Mouse (Mus musculus) heart, embryonic 14.5 days (tissue): ENCODE measurements around the gene Zfp788. TPM values are rescaled to one million over a fixed set of nuclear protein-coding genes. Genes with fewer than 3 reads are reported as not detected.
"Not testable (repeated sequence)": the region's sequence is repeated elsewhere in the genome, so short reads cannot be mapped to it uniquely, and the experiment has no call there.

Experiments used
- ATAC-seq: fragments of 200-750 bp; cut with Nextera tagmentation; 2 replicates; pipeline ENCODE4 v1.8.0; 2017; ENCODE audit warnings: low read depth, moderate TSS enrichment; ENCODE audit not compliant: insufficient number of reproducible peaks, insufficient read depth, low FRiP score
- H3K27ac ChIP-seq, 2 experiments: fragments of 200-500 bp in 1 of 2; fragments of 300-500 bp in 1 of 2; sonication (generic) in 1 of 2; replicated peaks in 1 of 2; 2 replicates each; pipeline ENCODE4 v1.5.1; 2012 to 2014; ENCODE audit warnings: low read depth in 2 of 2, low read length in 2 of 2, control low read depth in 1 of 2, mild to moderate bottlenecking in 1 of 2, mixed read lengths in 1 of 2; ENCODE audit not compliant: control insufficient read depth in 1 of 2, insufficient read depth in 1 of 2
- H3K27me3 ChIP-seq: fragments of 300-500 bp; sonication (generic); 2 replicates; pipeline ENCODE4 v1.6.1; 2014; ENCODE audit warnings: mild to moderate bottlenecking, low read length, control low read depth; ENCODE audit not compliant: control insufficient read depth, insufficient read depth
- H3K36me3 ChIP-seq: fragments of 300-500 bp; sonication (generic); 2 replicates; pipeline ENCODE4 v1.6.1; 2014; ENCODE audit warnings: mild to moderate bottlenecking, control low read depth, low read length, mixed read lengths; ENCODE audit not compliant: control insufficient read depth, insufficient read depth
- H3K4me1 ChIP-seq, 2 experiments: fragments of 200-500 bp in 1 of 2; fragments of 300-500 bp in 1 of 2; sonication (generic) in 1 of 2; 2 replicates each; pipeline ENCODE4 v1.6.1; 2012 to 2014; ENCODE audit warnings: low read length in 2 of 2, control low read depth in 1 of 2, mixed read lengths in 1 of 2; ENCODE audit not compliant: control insufficient read depth in 2 of 2, insufficient read depth in 2 of 2
- H3K4me2 ChIP-seq: fragments of 300-500 bp; sonication (generic); 2 replicates; pipeline ENCODE4 v1.6.1; 2014; ENCODE audit warnings: mild to moderate bottlenecking, low read length
- H3K4me3 ChIP-seq, 2 experiments: fragments of 200-500 bp in 1 of 2; fragments of 300-500 bp in 1 of 2; sonication (generic) in 1 of 2; 2 replicates each; pipeline ENCODE4 v1.5.1; 2012 to 2014; ENCODE audit warnings: low read length in 2 of 2, mild to moderate bottlenecking in 2 of 2, control low read depth in 1 of 2, low read depth in 1 of 2, moderate library complexity in 1 of 2; ENCODE audit not compliant: control insufficient read depth in 1 of 2, insufficient read depth in 1 of 2
- H3K9ac ChIP-seq: fragments of 300-500 bp; sonication (generic); 2 replicates; pipeline ENCODE4 v1.6.1; 2014; ENCODE audit warnings: mild to moderate bottlenecking, low read length
- H3K9me3 ChIP-seq: fragments of 300-500 bp; sonication (generic); 2 replicates; pipeline ENCODE4 v1.6.1; 2016; ENCODE audit warnings: low read length, control low read depth; ENCODE audit not compliant: control insufficient read depth
- WGBS: fragments of 180-500 bp; shearing (Covaris S2); extraction: QIAGEN DNeasy Blood & Tissue Kit; methylation state at CpG from one replicate; pipeline ENCODE4 v1.1.7; 2014; 5-methylcytosine and 5-hydroxymethylcytosine counted together
- polyA plus RNA-seq: library from polyadenylated mRNA; unstranded; fragments of >200 nt; fragmentation: Nextera tagmentation; extraction: Ambion mirVana; gene quantifications from 2 replicates; pipeline ENCODE4 v1.2.1, GENCODE M21; 2014

Zfp788 gene
- polyA plus RNA-seq = 6.8 and 7.7 TPM in 2 replicates

- H3K4me3 ChIP-seq = peak within 1 kb of the TSS; percentile 64 to 72
- H3K27ac ChIP-seq = peak within 1 kb of the TSS; percentile 96 to 98
- 0 out of 4 replicates have a peak, but pooled peaks cover 0 to 8% of the 10 kb centered on the region in 2 experiments for H3K4me1 ChIP-seq
- WGBS = 2% methylated on average over 27 of the region's 27 CpGs
- H3K27me3 ChIP-seq = no peaks in the 10 kb centered on the region
- peak; percentile 98 for ATAC-seq
- peak within 1 kb of the TSS; percentile 93 for H3K4me2 ChIP-seq
- H3K9ac ChIP-seq = peak within 1 kb of the TSS; percentile 78
- peaks cover 28% of the 10 kb centered on the region for H3K36me3 ChIP-seq
- peaks cover 5% of the 10 kb centered on the region for H3K9me3 ChIP-seq
Observed at GRCm38 (mm10) chr7:41632409-41633220, at the start of gene Zfp788. Gene Zfp788 (plus strand): TSS chr7:41633203.

DNA sequence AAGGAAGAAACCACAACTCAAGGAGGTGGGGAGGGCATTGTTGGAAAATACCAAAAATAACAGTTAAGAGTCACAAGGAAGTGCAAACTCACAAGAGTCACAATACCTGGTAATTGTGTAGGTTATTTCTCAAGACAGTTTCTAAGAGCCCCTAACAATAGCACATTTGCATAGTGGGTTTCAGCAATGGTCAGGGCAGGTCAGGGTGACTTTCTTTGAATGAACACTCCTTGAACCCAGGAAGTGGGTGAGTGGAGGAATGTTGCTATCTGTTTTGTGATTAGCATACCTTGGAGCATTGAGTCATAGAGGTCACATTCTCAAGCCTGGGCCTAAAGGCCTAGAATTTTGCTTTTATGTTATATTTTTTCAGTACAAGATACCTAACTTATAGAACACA is 45.2 kb upstream of the Zfp788 start:
- H3K9me3 ChIP-seq, H3K4me3 ChIP-seq, H3K9ac ChIP-seq, H3K27me3 ChIP-seq, H3K4me1 ChIP-seq, H3K4me2 ChIP-seq, H3K27ac ChIP-seq, ATAC-seq, H3K36me3 ChIP-seq: not testable (repeated sequence)

DNA sequence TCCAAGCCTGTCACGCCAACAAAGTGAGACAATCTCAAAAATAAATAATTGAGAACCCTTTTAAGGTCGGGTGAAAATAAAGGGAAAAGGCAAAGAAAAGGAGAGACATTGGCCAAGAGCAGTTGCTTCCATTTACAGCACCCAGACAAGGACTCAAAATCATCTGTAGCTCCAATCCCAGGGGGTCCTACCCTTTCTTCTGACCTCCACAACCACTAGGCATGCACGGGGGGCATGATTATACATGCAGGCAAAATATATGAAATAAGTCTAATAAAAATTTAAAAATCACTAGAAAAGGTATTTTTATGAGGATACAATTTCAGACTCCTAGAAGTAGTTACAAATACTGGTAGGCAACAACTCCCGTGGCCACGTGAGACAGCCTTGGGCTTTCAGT is 34.4 kb upstream of the Zfp788 start:
- Histone ChIP-seq H3K4me3 (peak overlapping the region; percentile 65 to 92), H3K4me1 (peaks cover 0 to 3% of the 10 kb centered on the region in 2 experiments; a peak in 2 of 4 replicates), H3K27me3 (no peaks in the 10 kb centered on the region), H3K4me2 (peak overlapping the region; percentile 82), H3K9me3 (no peaks in the 10 kb centered on the region), H3K9ac (peak overlapping the region; percentile 81), H3K27ac (peak overlapping the region in 1 of 2 experiments; percentile 60; a peak in 2 of 4 replicates), H3K36me3 (no peaks in the 10 kb centered on the region)
- ATAC-seq = no peak
- 43% methylated on average over 5 of the region's 5 CpGs for WGBS

DNA sequence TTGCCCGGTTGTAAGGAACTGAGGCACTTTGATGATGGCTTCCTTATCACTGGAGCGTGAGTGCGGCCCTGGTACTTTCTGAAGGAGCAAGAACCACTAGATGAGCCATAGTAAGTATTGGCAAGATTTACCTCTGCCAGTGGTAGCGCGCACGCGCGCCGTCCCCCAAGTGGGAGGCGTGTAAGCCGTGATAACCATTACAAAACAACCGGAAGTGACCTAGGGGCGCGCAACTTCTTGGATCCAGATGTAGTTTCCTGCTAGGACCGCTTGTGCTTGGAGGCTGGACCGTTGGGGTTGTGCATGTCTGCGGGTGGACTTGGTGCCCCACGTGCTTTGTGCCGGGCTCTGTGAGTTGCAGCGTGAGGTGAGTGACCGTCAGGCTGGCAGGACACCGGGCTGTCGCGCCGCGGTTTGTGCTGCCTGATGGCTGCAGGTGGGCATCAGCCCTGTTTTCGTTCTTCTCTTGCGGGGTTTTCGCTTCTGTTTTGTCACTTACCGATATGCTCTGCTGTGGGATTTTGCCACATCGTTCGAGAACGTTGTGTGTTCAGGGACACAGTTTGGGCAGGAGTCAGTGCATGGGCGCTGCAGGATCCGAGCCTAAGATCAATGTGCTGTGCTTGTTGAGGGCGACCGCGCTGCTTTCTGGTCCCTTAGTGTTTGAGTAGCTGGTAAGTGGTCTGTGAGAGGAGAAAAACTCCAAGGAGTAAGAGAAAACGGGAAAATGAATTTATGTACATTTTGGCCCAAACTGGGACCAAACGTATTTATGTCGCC is 33.8 kb upstream of the Zfp788 start, which contains the start of gene 2610021A01Rik:
Gene 2610021A01Rik (plus strand): TSS at position 197 of the 780 bp plus-strand sequence.
- peaks cover 0 to 3% of the 10 kb centered on the region in 2 experiments; a peak in 2 of 4 replicates for H3K4me1 ChIP-seq
- peak; percentile 92 for ATAC-seq
- H3K27ac ChIP-seq = peak within 1 kb of the TSS; percentile 65 to 71
- no peaks in the 10 kb centered on the region for H3K36me3 ChIP-seq
- H3K9me3 ChIP-seq = no peaks in the 10 kb centered on the region
- no peaks in the 10 kb centered on the region for H3K27me3 ChIP-seq
- H3K4me3 ChIP-seq = peak within 1 kb of the TSS; percentile 65 to 92
- peak within 1 kb of the TSS; percentile 81 for H3K9ac ChIP-seq
- under 1% methylated on average over 41 of the region's 41 CpGs for WGBS
- peak within 1 kb of the TSS; percentile 82 for H3K4me2 ChIP-seq

GRCm38 (mm10) chr7:41599932-41600548 is 33.0 kb upstream of the Zfp788 start:
- H3K27me3 ChIP-seq = no peaks in the 10 kb centered on the region
- H3K4me1 ChIP-seq = peaks cover 0 to 3% of the 10 kb centered on the region in 2 experiments; a peak in 2 of 4 replicates
- WGBS = 10% methylated on average over 3 of the region's 3 CpGs
- ATAC-seq = no peak
- peak overlapping the region; percentile 82 for H3K4me2 ChIP-seq
- H3K27ac ChIP-seq = peak overlapping the region in 1 of 2 experiments; percentile 65; a peak in 1 of 4 replicates
- H3K4me3 ChIP-seq = peak overlapping the region; percentile 65 to 92; a peak in 3 of 4 replicates
- peak overlapping the region; percentile 81 for H3K9ac ChIP-seq
- no peaks in the 10 kb centered on the region; the same call in 1 of the 2 replicates for H3K36me3 ChIP-seq
- no peaks in the 10 kb centered on the region for H3K9me3 ChIP-seq

DNA sequence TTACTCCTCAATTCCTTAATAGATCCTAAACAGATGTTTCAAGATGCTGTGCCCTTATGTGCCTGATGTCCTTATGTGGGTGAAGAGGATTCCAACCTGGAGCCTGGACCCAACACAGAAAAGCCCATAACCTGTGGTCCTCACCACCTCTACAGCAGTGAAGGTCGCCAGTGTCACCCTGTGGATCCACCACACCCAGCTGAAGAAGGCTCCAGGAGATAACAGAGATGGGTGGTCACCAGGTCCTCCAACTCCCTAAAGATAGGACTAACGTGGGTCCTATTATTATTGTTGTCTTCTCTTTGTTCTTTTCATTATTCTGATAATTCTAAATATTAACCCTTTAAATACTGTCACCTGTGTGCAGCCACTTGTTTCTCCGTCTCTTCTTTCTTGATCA is 21.3 kb upstream of the Zfp788 start:
- Histone ChIP-seq H3K9ac (no peak overlapping the region), H3K4me3 (no peak overlapping the region), H3K27me3 (no peaks in the 10 kb centered on the region), H3K4me2 (no peak overlapping the region), H3K36me3 (peaks cover 48% of the 10 kb centered on the region), H3K9me3 (no peaks in the 10 kb centered on the region), H3K4me1 (no peaks in the 10 kb centered on the region), H3K27ac (no peak overlapping the region)
- 75% methylated on average over 3 of the region's 3 CpGs for WGBS
- no peak for ATAC-seq

DNA sequence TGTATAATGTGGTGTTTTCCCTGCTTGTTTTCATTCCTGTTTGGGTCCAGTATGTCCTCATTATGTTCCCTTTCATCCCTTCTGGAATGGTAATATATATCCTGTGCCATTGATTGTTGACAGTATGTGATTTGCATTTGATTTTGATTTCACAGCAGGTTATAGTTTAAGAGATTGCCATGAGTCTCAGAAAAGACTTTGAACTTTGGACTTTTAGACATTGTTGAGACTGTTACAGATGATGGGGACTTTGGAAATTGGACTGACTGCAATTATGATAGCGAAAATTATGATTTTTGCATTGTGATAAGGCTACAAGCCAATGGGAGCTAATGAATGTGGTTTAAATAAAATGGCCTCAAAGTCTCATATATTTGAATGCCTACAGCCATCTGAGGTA is 16.8 kb upstream of the Zfp788 start:
- ATAC-seq, H3K27ac ChIP-seq, H3K4me2 ChIP-seq, H3K9ac ChIP-seq, H3K4me3 ChIP-seq, H3K9me3 ChIP-seq, H3K27me3 ChIP-seq, H3K4me1 ChIP-seq: not testable (repeated sequence)
- 98% methylated on average over 1 of the region's 1 CpGs for WGBS
- H3K36me3 ChIP-seq = peaks cover 50% of the 10 kb centered on the region
